Mouse (Mus musculus): ENCODE measurements around the gene Pml.

Gene Pml

GRCm38 (mm10) chr9:58200270-58201090 lies 49.1 kb downstream of the Pml start:
- no peak for DNase-seq

- no peak for DNase-seq
Measured at GRCm38 (mm10) chr9:58199381-58200269, 50.0 kb downstream of the Pml start.

GRCm38 (mm10) chr9:58198801-58199371 lies 50.7 kb downstream of the Pml start:
- DNase-seq, result no peak

GRCm38 (mm10) chr9:58197781-58198701 lies 51.5 kb downstream of the Pml start:
- DNase-seq, result peak; percentile 51

- no peak for DNase-seq
Measured at GRCm38 (mm10) chr9:58196610-58197567, 52.7 kb downstream of the Pml start.

GRCm38 (mm10) chr9:58196141-58196540 lies 53.4 kb downstream of the Pml start:
- no peak for DNase-seq

- no peak for DNase-seq
Measured at GRCm38 (mm10) chr9:58195671-58196070, 53.9 kb downstream of the Pml start.

- DNase-seq, result no peak
Measured at GRCm38 (mm10) chr9:58194222-58194621, 55.4 kb downstream of the Pml start.

GRCm38 (mm10) chr9:58184456-58184855 lies 65.1 kb downstream of the Pml start:
- DNase-seq, result no peak

- DNase-seq, result no peak
Measured at GRCm38 (mm10) chr9:58179390-58179789, 70.2 kb downstream of the Pml start.

- no peak for DNase-seq
Measured at GRCm38 (mm10) chr9:58177165-58177564, 72.4 kb downstream of the Pml start.

- DNase-seq, result no peak
Measured at GRCm38 (mm10) chr9:58175745-58176487, 73.7 kb downstream of the Pml start.

- DNase-seq, result no peak
Measured at GRCm38 (mm10) chr9:58174818-58175251, 74.8 kb downstream of the Pml start.

GRCm38 (mm10) chr9:58172863-58173262 lies 76.7 kb downstream of the Pml start:
- no peak for DNase-seq

GRCm38 (mm10) chr9:58169426-58169825 lies 80.2 kb downstream of the Pml start:
- no peak for DNase-seq

- no peak for DNase-seq
Measured at GRCm38 (mm10) chr9:58168880-58169279, 80.7 kb downstream of the Pml start.
